17 mouse cellular contexts compared by ENCODE assay signal in the genomic region with DNA sequence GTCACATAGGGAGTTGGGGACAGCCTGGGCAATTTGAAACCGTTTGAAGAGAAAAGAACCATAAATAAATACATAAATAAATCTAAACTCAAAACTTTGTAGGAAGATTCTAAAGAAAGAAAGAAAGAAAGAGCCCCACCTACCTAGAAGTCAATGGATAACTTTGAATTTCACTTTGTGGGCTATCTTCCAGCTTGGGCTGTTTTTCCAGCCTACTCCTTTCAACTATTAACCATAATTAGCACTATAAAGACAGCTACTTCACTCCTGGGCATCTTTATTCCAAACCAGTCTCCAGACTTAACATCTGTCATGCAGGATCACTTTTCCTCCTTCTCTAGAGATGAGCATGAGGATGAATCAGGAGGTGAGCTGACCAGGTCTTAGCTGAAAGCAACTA.
"Had no signal": no experiment of that assay in that cellular context is flagged by ENCODE, and none has a peak within 500 bp of the region (broad histone marks: within the 10 kb centered on the region; RNA-seq: fewer than 3 reads in every experiment).

No protein-coding gene starts in this region.

- H3K27me3 ChIP-seq: intestine, embryonic 15.5 days; liver, embryonic 13.5 days had no signal

- DNase-seq: layer of hippocampus, postnatal 36 days; liver, embryonic 13.5 days; lung, adult 2 months; lung, postnatal 14 days; lung, postnatal 4 days; midbrain, embryonic 14.5 days; right cerebral cortex, adult 18-20 months; right cerebral cortex, postnatal 14 days; right cerebral cortex, postnatal 4 days; thymus, adult 2 months; thymus, postnatal 14 days; thymus, postnatal 4 days had no signal

- H3K27ac ChIP-seq: intestine, embryonic 15.5 days; kidney, postnatal 0 days; left cerebral cortex, adult 2 months; liver, embryonic 13.5 days; stomach, postnatal 0 days had no signal

- H3K9me3 ChIP-seq: intestine, embryonic 15.5 days; liver, embryonic 13.5 days had no signal

- H3K4me2 ChIP-seq: intestine, embryonic 15.5 days; liver, embryonic 13.5 days; midbrain, embryonic 11.5 days had no signal

- H3K4me1 ChIP-seq: intestine, embryonic 15.5 days; liver, embryonic 13.5 days had no signal

- ATAC-seq: intestine, embryonic 15.5 days had no signal

- H3K4me3 ChIP-seq: intestine, embryonic 15.5 days; left cerebral cortex, adult 2 months; liver, embryonic 13.5 days had no signal

- H3K36me3 ChIP-seq: intestine, embryonic 15.5 days; liver, embryonic 13.5 days had no signal

- H3K9ac ChIP-seq: intestine, embryonic 15.5 days; liver, embryonic 13.5 days had no signal
